In genomic region chr14:47373728-47374678, GRCm38 (mm10) we compare ENCODE assay signal across 8 mouse cellular contexts. TPM values are rescaled to one million over a fixed set of nuclear protein-coding genes. Genes with fewer than 3 reads are reported as not detected.
DNase-seq lines count a peak whose midpoint lies in the region; ATAC-seq and TF ChIP-seq lines count a peak whose summit lies in the region.

No protein-coding gene starts in this region.

- peak overlapping the region; percentile 77 for H3K4me2 ChIP-seq in heart, embryonic 15.5 days

- DNase-seq in 3134 (ENCODE audit: extremely low read depth, insufficient read length, low spot score) (peak; percentile 90), G1E (ENCODE audit: low spot score) (peak; percentile 68)
- peak; percentile 64 for DNase-seq in kidney, postnatal 10 days
- peak; percentile 57 to 79 for DNase-seq in spleen, postnatal 4 days (ENCODE audit: low spot score in 2 of 2)
- DNase-seq in left cerebral cortex, adult 11 months (ENCODE audit: low spot score), result no peak

- H3K9ac ChIP-seq in heart, embryonic 15.5 days, result peak overlapping the region; percentile 24; the same call in 1 of the 2 replicates

- ATAC-seq in G1E (ENCODE audit: extremely low read depth, insufficient number of reproducible peaks, low FRiP score, poor library complexity, severe bottlenecking), result 0 out of 2 replicates have a peak, but pooled peaks have one; percentile 8
- ATAC-seq in erythroblast, adult 5-6 weeks (replicated peaks; ENCODE audit: low FRiP score, poor library complexity, severe bottlenecking), result peak; percentile 94
- ATAC-seq in heart, embryonic 15.5 days (replicated peaks; ENCODE audit: insufficient number of reproducible peaks, insufficient read depth, low FRiP score, low read depth), result no peak

- no peak overlapping the region for H3K27ac ChIP-seq in heart, embryonic 15.5 days
- peak overlapping the region; percentile 100 for H3K27ac ChIP-seq in macrophage

- H3K79me2 ChIP-seq in macrophage (ENCODE audit: inconsistent target), result peaks cover 86% of the 10 kb centered on the region

- peaks cover 38% of the 10 kb centered on the region for H3K27me3 ChIP-seq in G1E (ENCODE audit: insufficient read depth, low read length)
- H3K27me3 ChIP-seq in heart, embryonic 15.5 days, result peaks cover 29% of the 10 kb centered on the region

- TF ChIP-seq CTCF in G1E (IDR thresholded peaks at IDR 0.05; ENCODE audit: low read depth, low read length), result no peak

- no peaks in the 10 kb centered on the region for H3K9me3 ChIP-seq in G1E (replicated peaks)
- H3K9me3 ChIP-seq in heart, embryonic 15.5 days (replicated peaks), result no peaks in the 10 kb centered on the region

- H3K36me3 ChIP-seq in G1E (replicated peaks), result no peaks in the 10 kb centered on the region
- H3K36me3 ChIP-seq in heart, embryonic 15.5 days, result no peaks in the 10 kb centered on the region
- H3K36me3 ChIP-seq in macrophage (ENCODE audit: inconsistent target), result peaks cover 4% of the 10 kb centered on the region; the same call in 1 of the 2 replicates

- H3K4me3 ChIP-seq in G1E (ENCODE audit: low read depth, low read length) (peak overlapping the region; percentile 62; the same call in 1 of the 2 replicates), macrophage (ENCODE audit: inconsistent target) (peak overlapping the region; percentile 96)
- H3K4me3 ChIP-seq in heart, embryonic 15.5 days, result peak overlapping the region; percentile 42

- H3K4me1 ChIP-seq in G1E (ENCODE audit: insufficient read depth, low read depth, low read length), result peaks cover 30% of the 10 kb centered on the region
- peaks cover 10% of the 10 kb centered on the region for H3K4me1 ChIP-seq in heart, embryonic 15.5 days (replicated peaks)

- WGBS in heart, embryonic 15.5 days, result 17% methylated on average over 43 of the region's 49 CpGs
- 3% methylated on average over 48 of the region's 49 CpGs for WGBS in macrophage (ENCODE audit: missing documents)

RNA-seq across cellular contexts. Expression of gene Lgals3, which starts 6.5 kb away (rescaled TPM):
- total RNA-seq in G1E (2014; fragmentation: Nextera tagmentation) (1.4 TPM in 1 of 2 replicates, not detected in the other), G1E (2017) (1.7 and 3.0 TPM in 2 replicates)
- polyA plus RNA-seq in G1E (2012) (2.5 and 3.9 TPM in 2 replicates), macrophage (2018) (3,973 to 5,612 TPM (median 5,299 TPM) in 3 replicates)
- 100 and 159 TPM in 2 replicates for total RNA-seq in erythroblast, adult 5-6 weeks (2015; ENCODE audit: low replicate concordance)
- total RNA-seq in erythroblast, adult 5-6 weeks (2017; ENCODE audit: low replicate concordance), result 45.4 and 53.7 TPM in 2 replicates
- 8.8 and 28.5 TPM in 2 replicates for polyA plus RNA-seq in heart, embryonic 15.5 days (2015; fragmentation: Nextera tagmentation; extraction: Ambion mirVana)
- total RNA-seq in macrophage (2018; cell fraction: chromatin; rRNA removed), result 1,000 to 10,000 TPM in 5 of 26 experiments, 100 to 1,000 TPM in 21; 180 to 1,623 (median 610) TPM
- total RNA-seq in macrophage (2018; cell fraction: cytosol; rRNA removed), result 1,000 to 10,000 TPM; 1,563 to 6,453 (median 4,259) TPM
- total RNA-seq in macrophage (2018; cell fraction: nucleus; rRNA removed), result 1,000 to 10,000 TPM in 13 of 26 experiments, 100 to 1,000 TPM in 13; 652 to 1,966 (median 982) TPM

RNA-seq across cellular contexts. Expression of gene Dlgap5, which starts 44.2 kb away (rescaled TPM):
- total RNA-seq in G1E (2014; fragmentation: Nextera tagmentation), result 96.1 and 109 TPM in 2 replicates
- total RNA-seq in G1E (2017), result 113 and 119 TPM in 2 replicates
- polyA plus RNA-seq in G1E (2012), result 5.2 and 21.6 TPM in 2 replicates
- 42.8 and 49.2 TPM in 2 replicates for total RNA-seq in erythroblast, adult 5-6 weeks (2015; ENCODE audit: low replicate concordance)
- 64.0 and 79.3 TPM in 2 replicates for total RNA-seq in erythroblast, adult 5-6 weeks (2017; ENCODE audit: low replicate concordance)
- polyA plus RNA-seq in heart, embryonic 15.5 days (2015; fragmentation: Nextera tagmentation; extraction: Ambion mirVana), result 29.0 and 34.2 TPM in 2 replicates
- 10 to 100 TPM in 6 of 26 experiments, 1 to 10 TPM in 19, under 1 TPM in 1; 0.48 to 51.0 (median 6.6) TPM for total RNA-seq in macrophage (2018; cell fraction: chromatin; rRNA removed)
- 1 to 10 TPM; 1.7 to 6.5 (median 3.3) TPM for total RNA-seq in macrophage (2018; cell fraction: cytosol; rRNA removed)
- total RNA-seq in macrophage (2018; cell fraction: nucleus; rRNA removed), result 10 to 100 TPM in 1 of 26 experiments, 1 to 10 TPM in 23, under 1 TPM in 2; 0.64 to 30.6 (median 3.3) TPM
- 0.40 to 11.8 TPM (median 7.6 TPM) in 3 replicates for polyA plus RNA-seq in macrophage (2018)

Comparison
In these comparisons a context has a peak if more than half of its experiments do, and no peak if none do; other contexts are left out.
1. H3K4me3 ChIP-seq: peak in every context shown above with its lines; median percentile 96 in macrophage; 62 in G1E; 42 in heart, embryonic 15.5 days.
2. RNA of gene Lgals3, which starts 6.5 kb away (polyA plus RNA-seq): 3,973 to 5,612 TPM in macrophage; 8.8 to 28.5 TPM in heart, embryonic 15.5 days and 2.5 to 3.9 TPM in G1E; every median in the first group is over 100 times any median in the second.